Mouse (Mus musculus) thymus, adult 2 months (tissue): ENCODE measurements around the gene Arl14ep. TPM values are rescaled to one million over a fixed set of nuclear protein-coding genes. Genes with fewer than 3 reads are reported as not detected.

Experiments used
- DNase-seq: peaks from one replicate; pipeline ENCODE4 v3.0.0; 2021
- H3K27ac ChIP-seq: fragments of 200-500 bp; 2 replicates; pipeline ENCODE4 v1.5.1; 2012; ENCODE audit warnings: low read length, control low read depth; ENCODE audit not compliant: control insufficient read depth, insufficient read depth
- H3K27me3 ChIP-seq: fragments of 200-500 bp; 2 replicates; pipeline ENCODE4 v1.6.1; 2012; ENCODE audit warnings: mild to moderate bottlenecking, low read length, moderate library complexity, mixed read lengths; ENCODE audit not compliant: control insufficient read depth, insufficient read depth
- H3K36me3 ChIP-seq: fragments of 200-500 bp; 2 replicates; pipeline ENCODE4 v1.6.1; 2012; ENCODE audit warnings: mild to moderate bottlenecking, low read length, moderate library complexity; ENCODE audit not compliant: control insufficient read depth, insufficient read depth
- H3K4me1 ChIP-seq: fragments of 200-500 bp; replicated peaks from 2 replicates; pipeline ENCODE4 v1.6.1; 2012; ENCODE audit warnings: low read length; ENCODE audit not compliant: control insufficient read depth, insufficient read depth
- H3K4me3 ChIP-seq: fragments of 200-500 bp; 2 replicates; pipeline ENCODE4 v1.5.1; 2012; ENCODE audit warnings: mild to moderate bottlenecking, low read length, control low read depth, moderate library complexity; ENCODE audit not compliant: control insufficient read depth, insufficient read depth
- CTCF ChIP-seq: fragments of 200-500 bp; IDR thresholded peaks from 2 replicates; pipeline ENCODE4 v1.5.1; 2012; ENCODE audit warnings: mild to moderate bottlenecking, control low read depth, low read length, moderate library complexity, borderline replicate concordance; ENCODE audit not compliant: control insufficient read depth, poor library complexity, insufficient read depth; ENCODE audit errors: extremely low read depth
- POLR2A ChIP-seq: fragments of 200-500 bp; IDR thresholded peaks from 2 replicates; pipeline ENCODE4 v1.6.1; 2012; ENCODE audit warnings: mild to moderate bottlenecking, low read length, control low read depth, moderate library complexity; ENCODE audit not compliant: control insufficient read depth, poor library complexity, insufficient read depth; ENCODE audit errors: extremely low read depth
- WGBS: fragments of 180-500 bp; shearing (Covaris S2); methylation state at CpG from one replicate; pipeline ENCODE4 v1.1.7; 2018; 5-methylcytosine and 5-hydroxymethylcytosine counted together
- polyA plus RNA-seq: library from polyadenylated mRNA; depleted of rRNA; stranded (reverse); fragments of >200 nt; gene quantifications from 2 replicates; pipeline ENCODE4 v1.2.3, GENCODE M21; 2012

The Arl14ep gene
- polyA plus RNA-seq, 1 experiment: 8.6 TPM

- no peak overlapping the region for H3K27ac ChIP-seq
- no peaks in the 10 kb centered on the region for H3K27me3 ChIP-seq
- H3K4me3 ChIP-seq: no peak overlapping the region
- 95% methylated on average over 6 of the region's 6 CpGs for WGBS
- TF ChIP-seq CTCF (no peak), POLR2A (no peak)
- peaks cover 8% of the 10 kb centered on the region for H3K4me1 ChIP-seq
- no peak for DNase-seq
- 0 out of 2 replicates have a peak, but pooled peaks cover 10% of the 10 kb centered on the region for H3K36me3 ChIP-seq
Measured at GRCm38 (mm10) chr2:106972851-106973250, 1.4 kb downstream of the Arl14ep start.

- 98% methylated on average over 12 of the region's 12 CpGs for WGBS
- peaks cover 27% of the 10 kb centered on the region for H3K36me3 ChIP-seq
- TF ChIP-seq POLR2A (no peak), CTCF (no peak)
- H3K27ac ChIP-seq: no peak overlapping the region
- peaks cover 8% of the 10 kb centered on the region for H3K4me1 ChIP-seq
- no peak overlapping the region for H3K4me3 ChIP-seq
- no peaks in the 10 kb centered on the region for H3K27me3 ChIP-seq
- no peak for DNase-seq
Measured at GRCm38 (mm10) chr2:106970971-106971370, 3.3 kb downstream of the Arl14ep start.

- no peak overlapping the region for H3K27ac ChIP-seq
- WGBS: 95% methylated on average over 6 of the region's 6 CpGs
- peaks cover 48% of the 10 kb centered on the region for H3K36me3 ChIP-seq
- 0 out of 2 replicates have a peak, but pooled peaks cover 5% of the 10 kb centered on the region for H3K4me1 ChIP-seq
- no peak for TF ChIP-seq POLR2A
- TF ChIP-seq CTCF: no peak
- DNase-seq: no peak
- no peak overlapping the region for H3K4me3 ChIP-seq
- H3K27me3 ChIP-seq: no peaks in the 10 kb centered on the region
Measured at GRCm38 (mm10) chr2:106968320-106968719, 5.9 kb downstream of the Arl14ep start.

GRCm38 (mm10) chr2:106963560-106963959, 10.7 kb downstream of the Arl14ep start:
- no peak overlapping the region for H3K4me3 ChIP-seq
- DNase-seq: no peak
- H3K27me3 ChIP-seq: no peaks in the 10 kb centered on the region
- H3K4me1 ChIP-seq: no peaks in the 10 kb centered on the region
- peaks cover 47% of the 10 kb centered on the region for H3K36me3 ChIP-seq
- WGBS: 97% methylated on average over 3 of the region's 3 CpGs
- no peak overlapping the region for H3K27ac ChIP-seq
- no peak for TF ChIP-seq POLR2A
- TF ChIP-seq CTCF: no peak

GRCm38 (mm10) chr2:106961650-106962049, 12.6 kb downstream of the Arl14ep start:
- H3K4me1 ChIP-seq: no peaks in the 10 kb centered on the region
- WGBS: 92% methylated on average over 3 of the region's 3 CpGs
- no peak for DNase-seq
- no peak overlapping the region for H3K27ac ChIP-seq
- peaks cover 30% of the 10 kb centered on the region for H3K36me3 ChIP-seq
- no peak for TF ChIP-seq CTCF
- TF ChIP-seq POLR2A: no peak
- no peaks in the 10 kb centered on the region for H3K27me3 ChIP-seq
- no peak overlapping the region for H3K4me3 ChIP-seq

- no peak overlapping the region for H3K4me3 ChIP-seq
- DNase-seq: no peak
- no peaks in the 10 kb centered on the region for H3K4me1 ChIP-seq
- no peaks in the 10 kb centered on the region for H3K27me3 ChIP-seq
- H3K36me3 ChIP-seq: peaks cover 25% of the 10 kb centered on the region
- TF ChIP-seq POLR2A (no peak), CTCF (no peak)
- WGBS: 92% methylated on average over 2 of the region's 2 CpGs
- no peak overlapping the region for H3K27ac ChIP-seq
Measured at GRCm38 (mm10) chr2:106961066-106961465, 13.2 kb downstream of the Arl14ep start.

- Histone ChIP-seq H3K27me3 (no peaks in the 10 kb centered on the region), H3K27ac (no peak overlapping the region), H3K36me3 (peaks cover 16% of the 10 kb centered on the region), H3K4me3 (no peak overlapping the region), H3K4me1 (no peaks in the 10 kb centered on the region)
- TF ChIP-seq POLR2A (no peak), CTCF (no peak)
- WGBS: 69% methylated on average over 7 of the region's 7 CpGs
- no peak for DNase-seq
Measured at GRCm38 (mm10) chr2:106960237-106960636, 14.0 kb downstream of the Arl14ep start.
